Mouse (Mus musculus) right cerebral cortex, adult 2 months (tissue): Measurements from ENCODE around the gene Als2.

Source experiments
- DNase-seq, 2 experiments: peaks; one replicate each; pipeline ENCODE4 v3.0.0; 2021 to 2022; ENCODE audit warnings: low spot score in 2 of 2

Gene Als2

DNA sequence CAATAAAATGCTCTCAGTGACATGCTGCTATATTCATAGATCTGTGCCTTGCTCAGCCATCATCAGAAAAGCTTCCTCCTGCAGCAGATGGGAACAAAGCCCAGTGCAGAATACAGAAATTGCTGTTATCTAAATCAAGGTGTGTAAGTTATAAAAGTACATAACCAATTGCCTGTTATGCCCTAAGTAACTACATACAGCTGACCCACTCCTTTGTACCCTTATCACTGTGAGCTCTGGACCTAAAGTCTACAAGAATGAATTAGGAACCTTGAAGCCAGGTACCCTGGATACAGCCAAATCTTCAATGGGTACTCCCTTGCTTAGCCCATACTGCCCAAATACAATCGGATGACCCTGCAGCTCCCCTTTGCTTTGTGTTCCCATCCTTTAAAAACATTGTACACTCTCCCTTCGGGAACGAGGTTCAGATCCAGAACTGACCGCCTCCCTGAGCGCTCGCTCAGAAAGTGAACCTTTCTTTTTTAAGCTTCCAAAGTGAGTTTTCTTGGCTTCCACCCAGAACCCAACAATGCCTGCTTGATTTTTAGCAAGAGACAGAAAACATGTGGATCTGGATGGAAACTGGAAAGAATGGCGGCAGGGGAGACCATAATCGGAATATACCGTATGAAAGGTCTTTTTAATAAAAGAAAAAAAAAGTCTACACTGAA is 70.7 kb downstream of the Als2 start:
- no peak for DNase-seq

DNA sequence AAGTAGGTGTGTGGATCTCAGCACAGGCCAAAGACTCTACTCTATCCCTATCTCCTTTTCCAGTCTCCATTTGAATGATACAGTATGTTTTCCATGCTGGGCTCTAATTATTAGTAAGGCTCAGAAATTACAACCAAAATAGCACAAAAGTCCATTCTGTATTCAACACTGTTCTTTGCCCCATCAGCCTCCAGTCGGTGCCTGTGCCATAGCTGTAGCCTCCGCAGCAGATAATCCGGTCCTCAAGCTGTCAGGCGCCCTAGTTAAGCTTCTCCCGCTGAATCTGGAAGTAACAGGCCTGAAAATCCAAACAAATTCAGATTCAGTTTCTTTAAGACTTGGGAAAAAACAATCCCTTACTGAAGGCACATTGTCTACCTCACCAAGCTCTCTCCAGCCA is 73.1 kb downstream of the Als2 start:
- no peak for DNase-seq

DNA sequence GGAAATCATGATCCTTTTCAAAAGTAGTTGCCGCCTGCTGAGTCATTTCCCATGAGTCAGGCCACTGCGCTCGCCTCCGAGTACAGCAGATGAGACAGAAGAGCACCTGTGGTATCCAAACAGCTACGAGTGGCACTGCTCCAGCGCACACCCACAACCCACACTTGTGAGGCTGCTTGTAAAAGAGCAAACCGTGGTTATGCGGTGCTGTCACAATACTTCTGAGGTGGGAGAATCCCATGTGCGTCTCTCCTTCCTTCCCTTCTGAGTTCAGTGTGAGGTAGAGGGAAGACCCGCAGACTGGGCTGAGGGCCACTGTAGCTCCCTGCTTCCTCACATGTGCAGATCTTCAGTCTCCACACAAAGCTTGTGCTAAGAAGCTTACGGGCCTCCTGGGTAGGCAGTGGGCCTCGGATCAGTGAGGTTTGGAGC is 74.0 kb downstream of the Als2 start, which contains the start of gene Mpp4:
Gene Mpp4, minus strand, starts transcription at position 360 of the 432 bp plus-strand sequence.
- peak; percentile 82 to 88 for DNase-seq

DNA sequence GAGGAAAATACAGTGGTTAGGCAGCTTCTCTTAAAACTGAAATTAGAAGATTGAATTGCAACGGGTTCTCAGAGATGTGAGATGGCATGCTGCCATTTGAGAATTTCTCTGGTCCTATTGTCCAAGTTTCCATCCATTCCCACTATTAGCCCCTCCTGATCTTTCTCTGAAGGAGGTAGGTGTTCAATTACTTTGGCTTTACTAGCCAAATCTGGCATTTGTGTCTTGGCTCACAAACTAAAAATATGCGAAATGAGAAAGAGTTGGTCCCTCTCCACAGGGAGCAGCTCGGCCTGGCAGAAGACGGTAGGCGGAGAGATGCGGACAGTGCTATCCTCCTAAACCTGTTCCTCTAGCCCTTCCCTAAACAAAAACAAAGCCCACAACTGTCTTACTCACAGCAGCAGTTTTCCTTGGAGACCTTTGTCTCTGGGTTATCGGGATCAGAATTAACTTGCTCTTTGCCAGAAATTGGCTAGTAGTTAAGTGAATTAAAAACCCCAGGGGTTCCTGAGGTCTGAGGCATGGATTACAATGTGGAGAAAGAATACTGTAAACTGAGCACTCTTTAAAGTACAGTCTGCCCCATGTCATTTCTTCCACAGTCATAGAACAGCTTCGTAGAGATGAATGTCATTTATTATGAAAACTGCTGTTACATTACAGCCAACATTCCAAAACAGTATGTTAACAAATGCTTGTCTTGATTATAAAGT is 74.6 kb downstream of the Als2 start:
- DNase-seq = no peak

DNA sequence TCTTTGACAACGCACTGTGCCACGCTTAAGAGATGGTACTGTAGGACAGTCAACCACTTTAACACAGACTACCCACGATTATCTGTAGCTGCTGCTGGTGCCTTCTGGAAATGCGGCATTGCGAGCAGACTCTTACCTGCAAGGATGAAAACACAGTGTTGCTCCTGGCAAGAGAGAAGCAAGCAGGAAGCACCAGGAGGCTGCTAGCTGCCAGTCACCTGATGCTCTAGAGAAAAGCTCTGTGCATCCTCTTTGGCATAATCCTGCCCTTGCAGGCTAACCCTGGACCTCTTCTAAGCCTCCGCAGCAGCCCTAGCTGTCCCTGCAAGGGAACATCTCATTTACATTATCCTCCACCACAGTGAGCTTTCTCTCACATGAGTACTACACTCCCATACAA is 75.6 kb downstream of the Als2 start:
- DNase-seq = no peak

DNA sequence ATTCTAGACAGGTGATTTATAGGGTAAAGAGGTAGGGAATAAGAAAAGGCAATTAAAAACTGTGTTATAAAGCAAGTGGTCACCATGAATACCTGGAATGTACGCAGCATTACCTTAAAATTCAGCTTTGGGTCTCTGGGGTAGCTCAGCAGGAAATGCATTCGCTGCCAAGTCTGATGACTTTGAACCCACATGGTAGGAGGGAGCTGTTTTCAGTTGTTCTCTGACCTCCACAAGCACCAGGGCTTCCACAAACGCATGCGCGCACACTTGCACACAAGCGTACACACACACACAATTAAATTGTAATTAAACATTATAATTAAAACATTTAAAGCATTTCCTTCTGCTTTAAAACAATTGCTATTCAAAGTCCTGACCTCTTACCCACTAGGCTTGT is 76.2 kb downstream of the Als2 start:
- DNase-seq = no peak

DNA sequence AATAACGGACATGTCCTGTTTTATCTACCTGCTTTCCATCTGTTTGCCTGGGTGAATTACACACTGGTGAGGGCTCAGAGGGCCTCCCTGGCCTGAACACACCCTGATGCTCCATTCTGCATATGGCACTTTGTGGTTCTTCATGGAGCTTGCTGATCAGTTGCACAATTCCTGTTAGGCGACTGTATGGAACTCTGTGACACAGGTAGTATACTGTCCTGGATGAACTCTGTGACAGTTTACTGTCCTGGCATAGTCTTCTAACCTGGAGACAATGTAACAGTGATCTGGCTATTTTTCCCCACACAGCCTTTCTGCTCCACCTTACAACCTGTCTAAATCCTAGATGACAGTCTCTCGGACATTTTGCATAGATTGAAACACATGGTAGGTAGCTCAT is 77.9 kb downstream of the Als2 start:
- no peak for DNase-seq

DNA sequence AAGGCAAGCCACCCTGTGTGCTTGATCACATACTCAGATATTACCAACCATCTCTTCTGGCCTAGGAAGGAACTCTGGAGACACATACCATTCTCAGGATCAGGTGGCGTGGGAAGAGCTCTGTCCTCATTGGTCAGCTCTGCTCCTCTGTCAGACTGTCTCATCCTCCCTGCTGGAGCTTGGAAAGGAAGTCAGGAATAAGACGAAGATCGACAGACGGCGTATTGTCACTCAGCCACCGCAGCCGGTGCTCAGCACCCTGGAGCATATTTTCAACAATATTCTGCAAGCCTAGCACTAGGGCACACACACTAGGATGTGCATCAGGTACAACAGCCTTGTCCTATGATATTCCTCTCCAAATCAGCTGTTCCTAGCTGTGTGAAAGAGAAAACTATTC is 78.5 kb downstream of the Als2 start:
- DNase-seq = no peak

DNA sequence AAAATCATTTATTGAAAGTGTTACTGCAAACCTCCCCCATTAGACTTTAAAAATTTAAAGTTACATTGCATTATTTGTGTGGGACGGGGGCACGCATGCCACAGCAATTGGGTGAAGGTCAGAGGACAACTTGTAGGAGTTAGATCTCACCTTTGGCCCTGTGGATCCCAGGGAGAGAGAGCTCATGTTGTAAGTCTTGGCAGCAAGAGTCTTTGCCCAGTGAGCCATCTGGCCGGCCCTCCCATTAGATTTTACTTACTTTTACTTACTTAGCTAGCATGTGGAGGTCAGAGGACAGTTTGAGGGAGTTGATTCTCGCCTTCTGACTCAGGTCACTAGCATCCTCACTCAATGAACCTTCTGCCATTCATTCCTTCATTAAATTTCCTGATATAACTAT is 79.2 kb downstream of the Als2 start:
- DNase-seq = no peak

DNA sequence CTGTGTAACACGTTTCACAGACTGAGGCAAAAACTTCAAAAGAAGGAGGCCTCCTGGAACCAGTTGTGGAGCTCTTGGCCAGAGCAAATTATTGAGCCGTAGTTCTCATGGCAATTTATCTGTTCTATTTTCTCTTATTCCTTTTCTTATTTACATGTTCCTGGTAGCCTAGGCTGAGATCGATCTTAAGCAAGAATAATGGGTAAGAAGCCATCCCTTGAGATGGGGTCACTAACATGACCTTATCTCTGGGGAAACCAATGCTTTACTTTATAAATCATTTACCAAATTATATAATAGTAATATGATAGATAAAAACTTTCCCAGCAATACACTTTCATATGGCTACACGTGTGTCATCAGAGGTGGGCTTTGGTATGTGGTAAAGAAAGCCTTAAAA is 84.7 kb downstream of the Als2 start:
- DNase-seq = no peak

DNA sequence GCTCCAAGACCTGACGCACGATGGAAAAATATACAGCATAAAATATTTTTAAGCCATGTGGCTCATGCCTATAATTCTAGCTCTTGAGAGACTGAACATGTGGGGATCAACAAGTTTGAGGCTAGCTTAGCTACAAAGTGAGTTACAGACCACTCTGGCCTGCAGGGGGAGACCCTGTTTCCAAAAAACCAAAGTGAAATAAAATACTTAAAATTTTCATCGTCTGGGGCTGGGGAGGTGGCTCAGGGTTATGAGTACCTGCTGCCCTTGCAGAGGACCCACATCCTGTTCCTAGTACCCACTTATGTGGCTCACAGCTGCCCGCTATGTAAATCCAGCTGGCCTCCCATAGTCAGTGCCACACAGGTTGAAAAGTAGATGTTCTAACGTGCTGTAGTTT is 86.5 kb downstream of the Als2 start:
- no peak for DNase-seq

DNA sequence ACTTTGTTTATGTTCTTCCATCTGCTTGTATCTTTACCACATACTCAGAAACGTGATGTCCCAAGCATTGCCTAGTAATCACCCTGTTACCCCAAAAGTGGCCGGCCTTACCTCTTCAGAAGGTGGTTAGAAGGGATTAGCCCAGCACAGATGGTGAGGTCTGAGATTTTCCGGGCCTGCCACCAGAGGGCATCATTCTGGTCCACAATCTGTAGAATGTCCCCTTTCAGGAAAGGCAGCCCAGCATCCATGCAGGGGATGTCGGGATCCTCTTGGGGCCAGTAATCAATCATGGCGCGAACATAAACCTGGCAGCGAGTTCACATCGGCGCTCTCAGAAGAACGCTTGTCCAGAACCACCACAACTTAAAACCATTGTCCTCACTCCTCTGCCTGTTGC is 92.5 kb downstream of the Als2 start:
- DNase-seq = no peak

DNA sequence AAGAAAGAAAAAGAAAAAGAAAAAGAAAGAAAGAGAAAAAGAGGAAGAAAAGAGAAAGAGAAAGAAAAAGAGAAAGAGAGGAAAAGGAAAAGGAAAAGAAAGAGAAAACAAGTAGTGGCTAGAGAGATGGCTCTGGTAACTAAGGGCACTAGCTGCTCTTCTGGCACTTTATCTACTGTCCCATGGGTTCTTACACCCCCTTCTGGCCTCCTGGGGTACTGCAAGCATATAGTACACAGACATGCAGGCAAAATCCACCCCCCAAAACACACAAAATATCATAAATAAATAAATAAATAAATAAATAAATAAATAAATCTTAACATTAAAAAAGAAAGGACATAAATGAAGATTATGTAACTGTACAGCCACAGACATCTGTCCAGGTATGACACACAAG is 94.2 kb downstream of the Als2 start:
- DNase-seq = peak in 1 of 2 experiments; percentile 22

DNA sequence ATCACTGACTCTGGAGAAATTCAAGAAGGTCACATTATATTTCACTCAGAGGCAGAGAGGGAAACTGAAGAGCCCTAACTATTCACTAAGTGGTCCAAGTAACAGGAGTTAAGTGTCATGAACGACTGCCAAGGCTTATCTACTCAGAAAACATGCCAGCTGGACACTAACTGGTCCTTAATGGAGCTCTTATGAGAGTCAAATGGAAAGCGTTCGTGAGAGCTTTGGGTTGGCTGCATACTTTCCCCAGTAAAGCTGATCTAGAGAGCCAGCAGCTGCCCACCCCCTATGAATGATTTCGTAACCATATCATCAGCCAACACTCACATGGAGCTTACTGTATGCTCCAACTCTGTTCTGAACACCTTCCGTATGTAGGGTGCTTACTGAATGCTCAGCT is 102.6 kb downstream of the Als2 start:
- no peak for DNase-seq

DNA sequence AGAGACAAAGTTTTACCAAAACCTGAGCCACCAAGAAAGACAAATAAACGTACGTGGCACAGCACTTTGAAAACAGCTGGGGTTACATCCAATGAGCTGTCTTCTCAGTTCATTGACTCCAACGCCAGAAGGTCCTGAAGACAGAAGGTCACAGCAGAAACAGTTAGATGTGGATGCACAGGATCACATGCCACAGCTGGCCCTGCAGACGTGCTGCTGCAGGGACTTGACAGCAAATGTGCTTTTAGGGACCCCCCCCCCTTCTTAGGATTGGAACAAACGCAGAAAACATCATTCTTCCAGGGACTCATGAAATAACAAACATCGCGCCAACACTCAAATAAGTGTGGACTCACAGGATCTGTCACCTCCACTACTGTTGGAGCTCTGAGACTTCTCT is 108.2 kb downstream of the Als2 start:
- no peak for DNase-seq

DNA sequence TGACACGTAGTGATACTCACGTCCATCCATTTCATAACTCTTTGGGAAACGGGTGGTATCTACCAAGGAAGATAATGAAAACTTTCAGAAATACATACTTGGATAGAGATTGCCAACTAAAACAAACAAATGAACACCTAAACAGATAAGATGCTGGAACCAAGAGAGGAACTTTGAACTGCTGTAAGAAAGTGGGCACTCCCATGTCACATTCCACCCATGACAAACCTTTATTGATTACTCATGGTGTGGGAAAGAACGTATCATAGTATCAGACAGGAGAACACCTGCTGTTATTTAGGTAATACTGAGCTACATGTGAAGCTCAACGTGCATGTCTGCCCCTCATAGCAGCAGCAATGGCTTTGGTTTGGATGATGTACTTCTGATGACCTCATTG is 111.5 kb downstream of the Als2 start:
- no peak for DNase-seq

DNA sequence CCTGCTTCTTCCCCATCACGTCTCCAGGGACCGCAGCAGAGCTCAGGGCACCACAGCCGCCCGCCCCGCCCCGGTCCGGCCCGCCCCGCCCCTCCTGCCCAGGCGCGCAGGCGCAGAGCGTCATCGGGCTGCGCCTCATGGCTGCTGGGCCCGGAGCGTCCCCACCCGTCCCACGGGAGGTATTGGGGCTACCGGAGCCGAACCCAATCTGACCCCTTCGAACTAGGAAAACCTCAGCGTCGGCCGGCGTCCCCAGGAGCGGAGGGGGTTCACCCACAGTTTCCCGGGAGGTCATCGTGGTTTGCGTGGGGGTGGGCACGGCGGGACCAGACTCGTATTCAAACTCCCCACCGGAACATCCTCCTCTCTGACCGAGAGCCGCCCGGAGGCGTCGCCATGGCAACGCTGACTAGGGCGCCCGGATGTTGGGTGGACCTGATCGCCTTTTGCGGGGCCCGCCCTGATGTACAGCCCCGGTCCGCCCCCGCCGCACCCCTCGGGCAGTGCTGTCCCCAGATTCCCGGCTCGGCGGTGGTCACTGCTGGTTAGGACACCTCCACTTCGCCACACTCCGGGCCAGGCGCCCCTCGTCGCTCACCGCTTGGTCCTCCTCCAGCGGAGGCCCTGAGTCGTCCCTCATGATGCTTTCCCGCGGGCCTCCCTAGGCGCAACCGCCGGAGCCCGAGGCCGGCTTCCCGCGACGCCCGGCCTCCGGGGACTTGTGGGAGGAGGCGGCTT is 117.1 kb downstream of the Als2 start, which contains the start of gene Tmem237:
Gene Tmem237, minus strand, starts transcription at position 689 of the 738 bp plus-strand sequence.
- peak; percentile 91 to 95 for DNase-seq
